Mouse (Mus musculus): ENCODE results near the gene Platr17. TPM values are rescaled to one million over a fixed set of nuclear protein-coding genes. Genes with fewer than 3 reads are reported as not detected.
"Not testable (repeated sequence)": the region's sequence is repeated elsewhere in the genome, so short reads cannot be mapped to it uniquely, and the experiment has no call there.

Platr17 gene
- polyA plus RNA-seq (2012; rRNA removed) = 1.7 TPM in 2 replicates

GRCm38 (mm10) chr17:33904835-33905234 lies at the start of gene Platr17:
TSS of gene Platr17 (plus strand) at chr17:33905135.
- H3K4me1 ChIP-seq (ENCODE audit: control insufficient read depth, insufficient read depth, low read length); H3K27ac ChIP-seq (ENCODE audit: insufficient read depth, low read length); H3K4me3 ChIP-seq (ENCODE audit: insufficient read depth, low read length): not testable (repeated sequence)

DNA sequence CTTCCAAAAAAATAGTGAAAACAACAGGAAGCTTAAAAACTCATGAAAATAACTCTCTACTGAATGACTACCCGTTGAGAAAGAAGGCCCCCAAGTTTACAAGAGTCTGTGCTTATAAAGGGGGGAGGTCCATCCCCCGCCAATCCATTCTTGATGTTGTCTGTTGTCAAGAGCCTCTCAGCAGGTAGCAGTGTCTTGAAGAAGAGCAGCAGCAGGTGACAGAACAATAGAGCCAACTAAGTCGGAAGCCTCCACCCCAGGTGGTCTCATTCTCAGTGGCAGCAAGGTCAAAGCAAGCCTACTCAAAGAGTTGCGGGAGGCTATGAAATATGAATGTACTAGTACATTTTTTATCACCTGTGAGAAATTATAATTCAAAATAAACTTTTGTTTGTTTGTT lies 47.1 kb upstream of the Platr17 start:
- no peak for TF ChIP-seq POLR2A (IDR thresholded peaks at IDR 0.05; ENCODE audit: extremely low read depth, insufficient read depth, low read length)
- no peak for TF ChIP-seq CTCF (IDR thresholded peaks at IDR 0.05; ENCODE audit: extremely low read depth, insufficient read depth, low read length)
- Histone ChIP-seq H3K27ac (ENCODE audit: insufficient read depth, low read length) (no peak overlapping the region), H3K4me3 (ENCODE audit: insufficient read depth, low read length) (no peak overlapping the region), H3K4me1 (ENCODE audit: control insufficient read depth, insufficient read depth, low read length) (no peaks in the 10 kb centered on the region)

- no peak overlapping the region for H3K4me3 ChIP-seq (ENCODE audit: insufficient read depth, low read length)
- H3K4me1 ChIP-seq (ENCODE audit: control insufficient read depth, insufficient read depth, low read length) = peaks cover 3% of the 10 kb centered on the region; the same call in 1 of the 2 replicates
- no peak overlapping the region for H3K27ac ChIP-seq (ENCODE audit: insufficient read depth, low read length)
- TF ChIP-seq CTCF (IDR thresholded peaks at IDR 0.05; ENCODE audit: extremely low read depth, insufficient read depth, low read length) (peak; percentile 72), POLR2A (IDR thresholded peaks at IDR 0.05; ENCODE audit: extremely low read depth, insufficient read depth, low read length) (no peak)
Measured at GRCm38 (mm10) chr17:33865330-33866030, 39.5 kb upstream of the Platr17 start.

DNA sequence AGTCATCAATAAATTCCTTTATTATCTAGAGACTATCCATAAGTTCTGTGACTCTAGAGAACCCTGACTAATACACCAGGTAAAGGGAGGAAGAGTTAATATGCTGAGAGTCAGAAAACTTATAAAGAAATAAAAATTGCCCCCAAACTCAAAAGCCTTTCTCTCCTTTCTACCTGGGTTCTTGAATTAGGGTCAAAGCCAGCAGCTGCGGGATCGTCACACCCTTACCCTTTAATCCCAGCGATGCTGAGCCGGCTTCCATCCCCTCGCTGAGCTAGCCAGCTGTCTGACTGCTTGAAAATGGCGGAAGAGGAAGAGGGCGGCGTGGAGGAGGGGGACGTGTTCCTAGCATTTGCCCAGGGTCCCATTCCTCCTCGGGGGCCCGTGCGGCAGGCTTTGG lies 31.4 kb upstream of the Platr17 start, which contains the start of gene Gm7029:
TSS of gene Gm7029 (plus strand) at position 301 of the 400 bp plus-strand sequence.
- not testable (repeated sequence) for H3K27ac ChIP-seq (ENCODE audit: insufficient read depth, low read length); H3K4me3 ChIP-seq (ENCODE audit: insufficient read depth, low read length); H3K4me1 ChIP-seq (ENCODE audit: control insufficient read depth, insufficient read depth, low read length)

- Histone ChIP-seq H3K4me3 (ENCODE audit: insufficient read depth, low read length) (no peak overlapping the region), H3K27ac (ENCODE audit: insufficient read depth, low read length) (no peak overlapping the region), H3K4me1 (ENCODE audit: control insufficient read depth, insufficient read depth, low read length) (no peaks in the 10 kb centered on the region)
- TF ChIP-seq CTCF (IDR thresholded peaks at IDR 0.05; ENCODE audit: extremely low read depth, insufficient read depth, low read length) (no peak), POLR2A (IDR thresholded peaks at IDR 0.05; ENCODE audit: extremely low read depth, insufficient read depth, low read length) (no peak)
Measured at GRCm38 (mm10) chr17:33874411-33874810, 30.5 kb upstream of the Platr17 start.

GRCm38 (mm10) chr17:33875797-33876196 lies 29.1 kb upstream of the Platr17 start:
- not testable (repeated sequence) for H3K27ac ChIP-seq (ENCODE audit: insufficient read depth, low read length); H3K4me3 ChIP-seq (ENCODE audit: insufficient read depth, low read length); H3K4me1 ChIP-seq (ENCODE audit: control insufficient read depth, insufficient read depth, low read length)
- TF ChIP-seq CTCF (IDR thresholded peaks at IDR 0.05; ENCODE audit: extremely low read depth, insufficient read depth, low read length) = 0 out of 2 replicates have a peak, but pooled peaks have one; percentile 14

DNA sequence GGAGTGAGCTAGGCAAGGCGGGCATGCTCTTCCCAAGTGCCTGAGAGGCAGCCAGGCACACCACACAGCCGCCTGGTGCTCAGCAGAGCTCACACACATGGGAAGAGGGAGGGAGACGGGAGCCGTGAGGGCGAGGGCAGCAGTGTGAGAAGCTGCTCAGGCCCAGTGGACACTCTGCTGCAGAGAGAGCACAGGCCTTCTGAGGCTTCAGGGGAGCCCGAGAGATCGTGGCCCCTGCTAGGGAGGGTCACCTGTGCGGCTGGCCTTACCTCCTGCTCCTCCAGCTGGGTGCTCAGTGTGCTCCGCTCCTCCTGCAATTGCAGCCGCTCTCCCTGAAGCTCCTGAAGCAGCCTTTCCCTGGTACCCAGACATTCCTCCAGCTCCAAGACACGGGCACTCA lies 20.6 kb upstream of the Platr17 start:
- H3K4me3 ChIP-seq (ENCODE audit: insufficient read depth, low read length); H3K27ac ChIP-seq (ENCODE audit: insufficient read depth, low read length); H3K4me1 ChIP-seq (ENCODE audit: control insufficient read depth, insufficient read depth, low read length): not testable (repeated sequence)

GRCm38 (mm10) chr17:33887802-33888201 lies 17.1 kb upstream of the Platr17 start:
- H3K4me3 ChIP-seq (ENCODE audit: insufficient read depth, low read length); H3K4me1 ChIP-seq (ENCODE audit: control insufficient read depth, insufficient read depth, low read length); H3K27ac ChIP-seq (ENCODE audit: insufficient read depth, low read length): not testable (repeated sequence)

DNA sequence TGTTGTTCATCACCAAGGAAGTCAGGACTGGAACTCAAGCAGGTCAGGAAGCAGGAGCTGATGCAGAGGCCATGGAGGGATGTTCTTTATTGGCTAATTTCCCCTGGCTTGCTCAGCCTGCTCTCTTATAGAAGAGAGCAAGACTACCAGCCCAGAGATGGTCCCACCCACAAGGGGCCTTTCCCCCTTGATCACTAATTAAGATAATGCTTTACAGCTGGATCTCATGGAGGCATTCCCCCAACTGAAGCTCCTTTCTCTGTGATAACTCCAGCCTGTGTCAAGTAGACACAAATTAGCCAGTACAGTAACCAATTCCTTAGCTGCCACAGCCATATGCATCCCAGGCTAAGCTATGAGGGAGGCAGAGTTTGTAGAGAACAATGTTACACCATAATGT lies 16.7 kb upstream of the Platr17 start:
- H3K27ac ChIP-seq (ENCODE audit: insufficient read depth, low read length); H3K4me3 ChIP-seq (ENCODE audit: insufficient read depth, low read length); H3K4me1 ChIP-seq (ENCODE audit: control insufficient read depth, insufficient read depth, low read length): not testable (repeated sequence)

DNA sequence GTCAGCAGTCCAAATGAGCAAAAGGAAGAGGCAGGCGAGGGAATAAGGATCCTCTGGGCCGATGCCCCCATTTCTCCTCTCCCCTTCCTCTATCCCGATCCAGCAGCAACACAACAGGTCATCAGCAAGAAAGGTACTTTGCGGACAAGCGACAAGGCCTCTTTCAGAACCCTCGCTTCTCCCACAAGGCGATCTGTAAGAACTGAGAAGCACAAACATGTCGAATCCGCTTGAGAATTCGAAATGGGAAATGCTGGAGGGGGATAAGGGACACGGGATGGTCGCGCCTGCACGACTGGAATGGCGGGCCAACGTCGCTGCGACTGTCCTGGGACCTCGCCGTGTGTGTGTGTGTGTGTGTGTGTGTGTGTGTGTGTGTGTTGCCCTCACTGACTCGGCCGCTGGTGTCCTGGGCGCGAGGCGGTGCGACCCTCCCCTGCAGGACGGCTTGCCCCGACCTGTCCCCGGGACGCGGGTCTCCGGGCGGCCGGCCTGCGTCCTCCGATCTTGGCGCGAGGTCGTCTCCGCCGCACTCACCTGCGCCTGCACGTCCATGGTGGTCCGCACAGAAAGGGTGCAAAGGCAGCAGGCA lies 14.9 kb upstream of the Platr17 start:
- not testable (repeated sequence) for H3K4me1 ChIP-seq (ENCODE audit: control insufficient read depth, insufficient read depth, low read length); H3K27ac ChIP-seq (ENCODE audit: insufficient read depth, low read length)
- H3K4me3 ChIP-seq (ENCODE audit: insufficient read depth, low read length) = peak overlapping the region; percentile 41

DNA sequence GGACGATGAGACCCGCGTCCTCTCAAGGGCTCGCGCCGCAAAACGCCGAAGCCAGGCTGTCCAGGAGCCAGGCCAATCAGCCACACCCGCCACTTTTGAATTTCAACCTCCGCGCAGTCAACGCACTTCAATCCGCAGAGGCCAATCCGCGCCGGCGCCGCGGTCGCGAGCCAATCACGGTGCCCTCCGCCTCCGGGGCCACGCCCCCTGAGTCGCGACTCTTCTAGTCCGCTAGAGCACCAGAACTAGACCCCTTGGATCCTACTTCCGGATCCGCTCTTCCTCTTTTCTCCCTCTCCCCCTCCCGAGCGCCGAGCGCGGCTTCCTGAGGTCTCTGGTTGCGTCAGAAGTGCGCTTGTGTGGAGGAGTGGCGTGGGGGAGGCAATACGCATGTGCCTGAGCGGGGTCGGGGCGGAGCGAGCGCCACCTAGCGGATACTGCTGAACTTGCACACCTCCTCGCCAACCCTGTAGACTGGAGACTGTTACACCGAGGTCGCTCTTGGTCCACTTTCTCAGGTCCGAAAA lies 14.3 kb upstream of the Platr17 start, which contains the start of gene Kifc1:
TSS of gene Kifc1 (minus strand) at position 129 of the 527 bp plus-strand sequence.
- TF ChIP-seq CTCF (IDR thresholded peaks at IDR 0.05; ENCODE audit: extremely low read depth, insufficient read depth, low read length) = peak; percentile 94
- no peak for TF ChIP-seq POLR2A (IDR thresholded peaks at IDR 0.05; ENCODE audit: extremely low read depth, insufficient read depth, low read length)
- Histone ChIP-seq H3K4me1 (ENCODE audit: control insufficient read depth, insufficient read depth, low read length) (no peaks in the 10 kb centered on the region), H3K27ac (ENCODE audit: insufficient read depth, low read length) (no peak within 1 kb of the TSS), H3K4me3 (ENCODE audit: insufficient read depth, low read length) (peak within 1 kb of the TSS; percentile 41)
